9 mouse cellular contexts compared by ENCODE assay signal in genomic region chr13:64100186-64100585, GRCm38 (mm10). TPM values are rescaled to one million over a fixed set of nuclear protein-coding genes. Genes with fewer than 3 reads are reported as not detected.
DNase-seq lines count a peak whose midpoint lies in the region; ATAC-seq and TF ChIP-seq lines count a peak whose summit lies in the region.
"Had no signal": no experiment of that assay in that cellular context is flagged by ENCODE, and none has a peak within 500 bp of the region (broad histone marks: within the 10 kb centered on the region; RNA-seq: fewer than 3 reads in every experiment).

No protein-coding gene starts in this region.

- no peak for TF ChIP-seq POLR2A in limb, embryonic 14.5 days (IDR thresholded peaks at IDR 0.05; ENCODE audit: borderline replicate concordance, extremely low read depth, insufficient read depth, insufficient read length)

- no peaks in the 10 kb centered on the region for H3K36me3 ChIP-seq in midbrain, embryonic 11.5 days (ENCODE audit: control insufficient read depth, insufficient read depth, low read length)
- no peaks in the 10 kb centered on the region for H3K36me3 ChIP-seq in midbrain, embryonic 13.5 days
- H3K36me3 ChIP-seq in hindbrain, embryonic 14.5 days (replicated peaks; ENCODE audit: control insufficient read depth, insufficient read depth) = no peaks in the 10 kb centered on the region
- H3K36me3 ChIP-seq in limb, embryonic 14.5 days (ENCODE audit: control insufficient read depth, insufficient read depth, low read length) = no peaks in the 10 kb centered on the region

- H3K9ac ChIP-seq in midbrain, embryonic 11.5 days (ENCODE audit: low read length) = no peak overlapping the region
- no peak overlapping the region for H3K9ac ChIP-seq in midbrain, embryonic 13.5 days (replicated peaks)
- no peak overlapping the region for H3K9ac ChIP-seq in hindbrain, embryonic 14.5 days
- H3K9ac ChIP-seq in limb, embryonic 14.5 days (ENCODE audit: low read depth, low read length, severe bottlenecking) = no peak overlapping the region

- H3K27me3 ChIP-seq in midbrain, embryonic 11.5 days (ENCODE audit: control insufficient read depth, insufficient read depth, low read length) = no peaks in the 10 kb centered on the region
- 0 out of 2 replicates have a peak, but pooled peaks cover 5% of the 10 kb centered on the region for H3K27me3 ChIP-seq in midbrain, embryonic 13.5 days
- 0 out of 2 replicates have a peak, but pooled peaks cover 3% of the 10 kb centered on the region for H3K27me3 ChIP-seq in hindbrain, embryonic 14.5 days (ENCODE audit: control insufficient read depth, insufficient read depth, low read length)
- no peaks in the 10 kb centered on the region for H3K27me3 ChIP-seq in limb, embryonic 14.5 days (ENCODE audit: control insufficient read depth, insufficient read depth, low read length)

- H3K4me3 ChIP-seq in midbrain, embryonic 11.5 days (ENCODE audit: low read depth, low read length) = no peak overlapping the region
- H3K4me3 ChIP-seq in midbrain, embryonic 13.5 days (replicated peaks) = no peak overlapping the region
- H3K4me3 ChIP-seq in hindbrain, embryonic 14.5 days (replicated peaks; ENCODE audit: low read length) = no peak overlapping the region
- H3K4me3 ChIP-seq in limb, embryonic 14.5 days (replicated peaks; ENCODE audit: low read length) = no peak overlapping the region

- DNase-seq in adrenal gland, postnatal 10 days = peak; percentile 61
- DNase-seq in adrenal gland, postnatal 25 days = no peak
- peak; percentile 93 for DNase-seq in midbrain, embryonic 11.5 days (ENCODE audit: low spot score, missing footprints)
- DNase-seq in brain, adult 2 months (ENCODE audit: low read depth, low spot score) = peak; percentile 43
- DNase-seq in hindbrain, embryonic 14.5 days (ENCODE audit: low spot score) = peak; percentile 79
- peak; percentile 73 for DNase-seq in limb, embryonic 14.5 days (ENCODE audit: low spot score)

- WGBS in midbrain, embryonic 11.5 days = 61% methylated on average over 3 of the region's 3 CpGs
- WGBS in midbrain, embryonic 13.5 days = 68% methylated on average over 3 of the region's 3 CpGs
- WGBS in hindbrain, embryonic 14.5 days = 70% methylated on average over 3 of the region's 3 CpGs
- WGBS in limb, embryonic 14.5 days = 67% methylated on average over 3 of the region's 3 CpGs

- no peaks in the 10 kb centered on the region for H3K4me1 ChIP-seq in midbrain, embryonic 11.5 days (ENCODE audit: control insufficient read depth, insufficient read depth, low read length)
- H3K4me1 ChIP-seq in midbrain, embryonic 13.5 days (replicated peaks) = no peaks in the 10 kb centered on the region
- no peaks in the 10 kb centered on the region for H3K4me1 ChIP-seq in hindbrain, embryonic 14.5 days (replicated peaks; ENCODE audit: control insufficient read depth, insufficient read depth, low read length)
- H3K4me1 ChIP-seq in limb, embryonic 14.5 days (ENCODE audit: control insufficient read depth, insufficient read depth, low read length) = no peaks in the 10 kb centered on the region

- H3K9me3 ChIP-seq in midbrain, embryonic 11.5 days (ENCODE audit: control insufficient read depth, low read length) = no peaks in the 10 kb centered on the region
- no peaks in the 10 kb centered on the region for H3K9me3 ChIP-seq in midbrain, embryonic 13.5 days
- no peaks in the 10 kb centered on the region for H3K9me3 ChIP-seq in hindbrain, embryonic 14.5 days (ENCODE audit: control insufficient read depth, low read length)
- no peaks in the 10 kb centered on the region for H3K9me3 ChIP-seq in limb, embryonic 14.5 days (ENCODE audit: control insufficient read depth, low read length)

- ATAC-seq in midbrain, embryonic 11.5 days (ENCODE audit: low FRiP score) = no peak
- ATAC-seq in midbrain, embryonic 13.5 days = no peak
- ATAC-seq in hindbrain, embryonic 14.5 days (ENCODE audit: low FRiP score) = no peak; the same call in 1 of the 2 replicates
- ATAC-seq in limb, embryonic 14.5 days (ENCODE audit: low FRiP score, low read depth) = no peak; the same call in 1 of the 2 replicates
- ATAC-seq in neutrophil, adult 5-6 weeks (ENCODE audit: extremely low read depth, insufficient number of reproducible peaks, low FRiP score, poor library complexity, severe bottlenecking) = peak; percentile 65; the same call in 1 of the 2 replicates

- H3K27ac ChIP-seq in midbrain, embryonic 11.5 days (ENCODE audit: low read depth, low read length) = no peak overlapping the region
- no peak overlapping the region for H3K27ac ChIP-seq in midbrain, embryonic 13.5 days
- no peak overlapping the region for H3K27ac ChIP-seq in hindbrain, embryonic 14.5 days
- H3K27ac ChIP-seq in limb, embryonic 14.5 days (replicated peaks; ENCODE audit: low read depth, low read length) = no peak overlapping the region

- no peak overlapping the region for H3K4me2 ChIP-seq in midbrain, embryonic 11.5 days
- no peak overlapping the region for H3K4me2 ChIP-seq in midbrain, embryonic 13.5 days (replicated peaks)
- no peak overlapping the region for H3K4me2 ChIP-seq in hindbrain, embryonic 14.5 days (replicated peaks)
- no peak overlapping the region for H3K4me2 ChIP-seq in limb, embryonic 14.5 days (replicated peaks; ENCODE audit: low read depth, low read length, severe bottlenecking)

RNA-seq across cellular contexts. Expression of gene Hsd17b3, which starts 11.2 kb away (rescaled TPM):
- not detected for total RNA-seq in adrenal gland, postnatal 10 days (2021)
- 1.2 TPM in 1 of 2 replicates, not detected in the other for total RNA-seq in adrenal gland, postnatal 25 days (2021)
- not detected in 2 replicates for polyA plus RNA-seq in midbrain, embryonic 11.5 days (2014; fragmentation: Nextera tagmentation; extraction: Ambion mirVana)
- polyA plus RNA-seq in midbrain, embryonic 13.5 days (2015; fragmentation: Nextera tagmentation; extraction: Ambion mirVana) = not detected in 2 replicates
- not detected in 2 replicates for polyA plus RNA-seq in hindbrain, embryonic 14.5 days (2014; fragmentation: Nextera tagmentation; extraction: Ambion mirVana)
- 0.13 TPM in 1 of 2 replicates, not detected in the other for polyA plus RNA-seq in limb, embryonic 14.5 days (2012; rRNA removed)
- polyA plus RNA-seq in limb, embryonic 14.5 days (2014; fragmentation: Nextera tagmentation; extraction: Ambion mirVana) = not detected in 2 replicates
- total RNA-seq in neutrophil, adult 5-6 weeks (2017) = not detected in 2 replicates
- total RNA-seq: gastrocnemius, postnatal 36 days had no signal

RNA-seq across cellular contexts. Expression of gene Slc35d2, which starts 29.0 kb away (rescaled TPM):
- total RNA-seq in adrenal gland, postnatal 10 days (2021) = 1 to 10 TPM; 7.7 to 9.4 TPM
- 7.5 and 9.0 TPM in 2 replicates for total RNA-seq in adrenal gland, postnatal 25 days (2021)
- polyA plus RNA-seq in midbrain, embryonic 11.5 days (2014; fragmentation: Nextera tagmentation; extraction: Ambion mirVana) = 2.9 and 5.0 TPM in 2 replicates
- 1.4 and 2.2 TPM in 2 replicates for polyA plus RNA-seq in midbrain, embryonic 13.5 days (2015; fragmentation: Nextera tagmentation; extraction: Ambion mirVana)
- polyA plus RNA-seq in hindbrain, embryonic 14.5 days (2014; fragmentation: Nextera tagmentation; extraction: Ambion mirVana) = 1.2 and 1.7 TPM in 2 replicates
- 6.4 and 8.3 TPM in 2 replicates for polyA plus RNA-seq in limb, embryonic 14.5 days (2012; rRNA removed)
- 5.5 and 6.0 TPM in 2 replicates for polyA plus RNA-seq in limb, embryonic 14.5 days (2014; fragmentation: Nextera tagmentation; extraction: Ambion mirVana)
- 18.9 and 25.3 TPM in 2 replicates for total RNA-seq in neutrophil, adult 5-6 weeks (2017)

RNA-seq across cellular contexts. Expression of gene Zfp367, which starts 52.8 kb away (rescaled TPM):
- total RNA-seq in adrenal gland, postnatal 10 days (2021) = 10 to 100 TPM; 19.0 to 19.6 TPM
- 33.6 and 39.7 TPM in 2 replicates for total RNA-seq in adrenal gland, postnatal 25 days (2021)
- 25.6 and 25.7 TPM in 2 replicates for polyA plus RNA-seq in midbrain, embryonic 11.5 days (2014; fragmentation: Nextera tagmentation; extraction: Ambion mirVana)
- polyA plus RNA-seq in midbrain, embryonic 13.5 days (2015; fragmentation: Nextera tagmentation; extraction: Ambion mirVana) = 7.8 and 8.0 TPM in 2 replicates
- polyA plus RNA-seq in hindbrain, embryonic 14.5 days (2014; fragmentation: Nextera tagmentation; extraction: Ambion mirVana) = 5.8 and 8.0 TPM in 2 replicates
- 14.2 and 17.2 TPM in 2 replicates for polyA plus RNA-seq in limb, embryonic 14.5 days (2012; rRNA removed)
- polyA plus RNA-seq in limb, embryonic 14.5 days (2014; fragmentation: Nextera tagmentation; extraction: Ambion mirVana) = 20.2 and 21.0 TPM in 2 replicates
- total RNA-seq in neutrophil, adult 5-6 weeks (2017) = 17.6 and 21.8 TPM in 2 replicates
